Mouse (Mus musculus): Measurements from ENCODE around the gene Skap1. TPM values are rescaled to one million over a fixed set of nuclear protein-coding genes. Genes with fewer than 3 reads are reported as not detected.

Gene Skap1
- total RNA-seq, 2 experiments from 2014 or later: 0.76 to 6.2 TPM

- intact Hi-C loops (cut with DNase I): no loop called here
Measured at GRCm38 (mm10) chr11:96799511-96799910, 335.1 kb downstream of the Skap1 start.

GRCm38 (mm10) chr11:96805606-96806005 lies 341.2 kb downstream of the Skap1 start:
- intact Hi-C loops (cut with DNase I): no loop called here
- no peak for DNase-seq

More at GRCm38 (mm10) chr11:96799511-96799910, 335.1 kb downstream of the Skap1 start:
- no peak for DNase-seq

GRCm38 (mm10) chr11:96808066-96808465 lies 343.7 kb downstream of the Skap1 start:
- no peak for DNase-seq

More at GRCm38 (mm10) chr11:96808066-96808465, 343.7 kb downstream of the Skap1 start:
- intact Hi-C loops (cut with DNase I): no loop called here

Other genes with a start within 250 kb of the Skap1 start
- gene Hoxb9, start 193.1 kb upstream of the Skap1 start, total RNA-seq (2021): not detected
- gene Hoxb8, start 182.7 kb upstream of the Skap1 start, total RNA-seq (2021): not detected
- not detected for gene Hoxb7, start 178.0 kb upstream of the Skap1 start, total RNA-seq (2021)
- gene Hoxb6, start 172.1 kb upstream of the Skap1 start, total RNA-seq (2021): not detected
- under 1 TPM; 0.19 to 0.22 TPM for gene Hoxb5, start 161.3 kb upstream of the Skap1 start, total RNA-seq (2021)
- gene Hoxb4, start 146.3 kb upstream of the Skap1 start, total RNA-seq (2021): 1 to 10 TPM; 1.0 to 1.3 TPM
- under 1 TPM; 0.76 to 0.79 TPM for gene Hoxb3, start 141.3 kb upstream of the Skap1 start, total RNA-seq (2021)
- gene Hoxb2, start 114.1 kb upstream of the Skap1 start, total RNA-seq (2021): 1 to 10 TPM in 1 of 2 experiments, under 1 TPM in 1; 0.78 to 1.3 TPM
- gene Hoxb1, start 98.8 kb upstream of the Skap1 start, total RNA-seq (2021): not detected